Mouse (Mus musculus) liver, postnatal 0 days (tissue): ENCODE results near the gene Psmb7. TPM values are rescaled to one million over a fixed set of nuclear protein-coding genes. Genes with fewer than 3 reads are reported as not detected.

Experiments
- ATAC-seq: fragments of 200-750 bp; cut with Nextera tagmentation; 2 replicates; pipeline ENCODE4 v1.8.0; 2017; ENCODE audit warnings: mild to moderate bottlenecking, moderate library complexity
- DNase-seq: peaks from one replicate; pipeline ENCODE4 v3.0.0-alpha.2; 2016
- H3K27ac ChIP-seq: fragments of 300-500 bp; sonication (generic); 2 replicates; pipeline ENCODE4 v1.5.1; 2014; ENCODE audit warnings: antibody characterized with exemption, moderate library complexity, mild to moderate bottlenecking, low read depth
- H3K27me3 ChIP-seq: fragments of 300-500 bp; sonication (generic); 2 replicates; pipeline ENCODE4 v1.6.1; 2014; ENCODE audit warnings: low read length, control low read depth, mixed read lengths; ENCODE audit not compliant: insufficient read depth
- H3K36me3 ChIP-seq: fragments of 300-500 bp; sonication (generic); replicated peaks from 2 replicates; pipeline ENCODE4 v1.6.1; 2014; ENCODE audit warnings: mild to moderate bottlenecking, control low read depth, low read length, moderate library complexity, mixed read lengths; ENCODE audit not compliant: insufficient read depth
- H3K4me1 ChIP-seq: fragments of 300-500 bp; sonication (generic); 2 replicates; pipeline ENCODE4 v1.6.1; 2014; ENCODE audit warnings: antibody characterized with exemption, mild to moderate bottlenecking, control low read depth; ENCODE audit not compliant: insufficient read depth
- H3K4me2 ChIP-seq: fragments of 300-500 bp; sonication (generic); 2 replicates; pipeline ENCODE4 v1.6.1; 2014; ENCODE audit warnings: low read depth, mild to moderate bottlenecking, low read length, moderate library complexity, mixed read lengths
- H3K4me3 ChIP-seq: fragments of 300-500 bp; sonication (generic); 2 replicates; pipeline ENCODE4 v1.5.1; 2014; ENCODE audit warnings: low read depth, low read length
- H3K9ac ChIP-seq: fragments of 300-500 bp; sonication (generic); replicated peaks from 2 replicates; pipeline ENCODE4 v1.6.1; 2014; ENCODE audit warnings: mild to moderate bottlenecking, moderate library complexity
- H3K9me3 ChIP-seq: fragments of 300-500 bp; sonication (generic); 2 replicates; pipeline ENCODE4 v1.6.1; 2016; ENCODE audit warnings: mild to moderate bottlenecking, control low read depth, low read length, mixed read lengths
- CTCF ChIP-seq: sonication (generic); IDR thresholded peaks from 2 replicates; pipeline ENCODE4 v1.5.1; 2016; ENCODE audit warnings: antibody characterized with exemption, low read depth
- EP300 ChIP-seq: IDR thresholded peaks from 2 replicates; pipeline ENCODE4 v1.6.1; 2016; ENCODE audit warnings: antibody characterized with exemption, low read depth, mild to moderate bottlenecking
- WGBS: fragments of 180-500 bp; shearing (Covaris S2); extraction: QIAGEN DNeasy Blood & Tissue Kit; methylation state at CpG from one replicate; pipeline ENCODE4 v1.1.7; 2014; ENCODE audit not compliant: insufficient replicate concordance; 5-methylcytosine and 5-hydroxymethylcytosine counted together
- polyA plus RNA-seq: library from polyadenylated mRNA; unstranded; fragments of >200 nt; fragmentation: Nextera tagmentation; extraction: Ambion mirVana; gene quantifications from 2 replicates; pipeline ENCODE4 v1.2.1, GENCODE M21; 2015

The Psmb7 gene
- polyA plus RNA-seq, 1 experiment from 2014 or later = 120 TPM

DNA sequence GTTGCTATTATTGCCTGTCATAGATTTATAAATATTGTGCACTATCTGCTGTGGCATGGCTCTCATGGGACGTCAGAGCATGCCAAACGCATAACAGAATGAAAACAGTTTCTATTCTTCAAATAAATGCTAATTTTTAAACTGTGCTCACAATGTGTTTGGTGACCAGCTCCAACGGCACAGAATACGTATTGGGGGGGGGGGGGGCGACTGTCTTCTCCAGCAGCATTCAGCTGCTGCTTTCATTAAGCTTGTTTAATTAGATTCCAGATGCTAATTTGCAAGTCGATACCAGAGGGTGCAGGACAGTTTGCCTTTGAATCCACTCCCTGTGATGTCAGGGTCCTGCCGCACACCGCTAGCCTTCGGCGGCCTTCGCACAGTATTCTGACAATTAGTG, 34.6 kb downstream of the Psmb7 start:
- Histone ChIP-seq H3K4me1 (peaks cover 9% of the 10 kb centered on the region), H3K36me3 (peaks cover 15% of the 10 kb centered on the region), H3K9me3 (no peaks in the 10 kb centered on the region), H3K4me2 (no peak overlapping the region), H3K4me3 (no peak overlapping the region), H3K27ac (no peak overlapping the region), H3K9ac (no peak overlapping the region), H3K27me3 (no peaks in the 10 kb centered on the region)
- WGBS = 93% methylated on average over 11 of the region's 11 CpGs
- TF ChIP-seq CTCF (no peak), EP300 (no peak)
- DNase-seq = no peak
- ATAC-seq = no peak

DNA sequence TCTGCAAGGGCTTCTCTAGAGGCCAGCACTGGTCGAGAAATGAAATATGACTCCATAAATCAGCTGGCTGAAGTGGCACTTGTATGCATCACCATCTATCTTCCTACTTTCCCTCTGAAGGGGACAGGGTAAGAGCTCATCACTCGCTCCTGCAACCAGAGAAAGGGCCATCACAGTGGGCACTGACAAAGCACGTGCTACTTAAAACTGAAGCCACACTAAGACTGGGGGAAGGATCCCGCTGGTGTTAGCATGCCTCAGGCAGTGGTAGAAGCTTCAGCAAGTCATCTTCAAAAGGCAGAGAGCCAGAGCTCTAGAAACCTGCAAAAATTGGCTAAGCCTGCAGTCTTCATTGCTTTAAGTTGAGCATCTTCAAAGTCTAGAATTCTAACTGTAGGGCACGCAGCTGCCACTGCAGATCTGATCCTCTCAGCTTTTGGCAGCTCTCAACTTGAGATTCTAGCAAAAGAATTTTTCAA, 35.0 kb downstream of the Psmb7 start:
- no peak overlapping the region for H3K4me3 ChIP-seq
- no peaks in the 10 kb centered on the region for H3K27me3 ChIP-seq
- WGBS = 85% methylated on average over 5 of the region's 5 CpGs
- H3K9ac ChIP-seq = no peak overlapping the region
- DNase-seq (no peak), ATAC-seq (no peak)
- TF ChIP-seq CTCF = no peak
- no peak for TF ChIP-seq EP300
- no peaks in the 10 kb centered on the region for H3K9me3 ChIP-seq
- no peak overlapping the region for H3K27ac ChIP-seq
- H3K4me1 ChIP-seq = peaks cover 9% of the 10 kb centered on the region
- H3K4me2 ChIP-seq = no peak overlapping the region
- H3K36me3 ChIP-seq = peaks cover 15% of the 10 kb centered on the region

DNA sequence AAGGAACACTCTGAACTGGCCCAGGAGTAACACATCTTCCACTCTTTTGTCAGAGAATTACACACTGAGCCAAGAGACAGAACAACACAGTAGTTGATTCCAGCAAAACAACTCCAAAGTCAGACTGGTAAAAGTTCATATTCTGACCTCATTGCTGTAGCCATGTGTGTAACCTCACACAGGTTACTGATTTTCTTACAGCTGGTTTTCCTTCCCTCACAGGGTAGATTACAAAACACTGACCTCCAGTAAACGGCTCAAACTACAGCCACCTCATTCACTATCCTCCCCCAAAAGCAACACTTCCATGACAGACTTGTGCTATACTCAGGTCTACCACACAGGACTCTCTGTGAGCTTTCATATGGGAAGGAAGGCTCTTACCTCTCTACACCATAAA, 36.2 kb downstream of the Psmb7 start:
- H3K36me3 ChIP-seq = peaks cover 15% of the 10 kb centered on the region
- ATAC-seq = peak; percentile 95
- no peaks in the 10 kb centered on the region for H3K27me3 ChIP-seq
- no peak overlapping the region for H3K4me2 ChIP-seq
- no peaks in the 10 kb centered on the region for H3K9me3 ChIP-seq
- no peak for TF ChIP-seq EP300
- H3K27ac ChIP-seq = peak overlapping the region; percentile 86
- H3K4me1 ChIP-seq = peaks cover 9% of the 10 kb centered on the region
- H3K9ac ChIP-seq = no peak overlapping the region
- DNase-seq = no peak
- H3K4me3 ChIP-seq = no peak overlapping the region
- WGBS = 46% methylated on average over 1 of the region's 1 CpGs

GRCm38 (mm10) chr2:38600842-38601241, 43.0 kb downstream of the Psmb7 start:
- no peaks in the 10 kb centered on the region; the same call in 1 of the 2 replicates for H3K4me1 ChIP-seq
- peaks cover 4% of the 10 kb centered on the region; the same call in 1 of the 2 replicates for H3K36me3 ChIP-seq
- no peak overlapping the region for H3K27ac ChIP-seq
- TF ChIP-seq EP300 (no peak), CTCF (no peak)
- H3K27me3 ChIP-seq = no peaks in the 10 kb centered on the region
- no peak for ATAC-seq
- DNase-seq = no peak
- H3K9ac ChIP-seq = no peak overlapping the region
- H3K9me3 ChIP-seq = no peaks in the 10 kb centered on the region
- no peak overlapping the region for H3K4me2 ChIP-seq
- no peak overlapping the region for H3K4me3 ChIP-seq

- Histone ChIP-seq H3K4me2 (no peak overlapping the region), H3K4me1 (no peaks in the 10 kb centered on the region), H3K4me3 (no peak overlapping the region), H3K27ac (no peak overlapping the region), H3K36me3 (peaks cover 4% of the 10 kb centered on the region; the same call in 1 of the 2 replicates), H3K9ac (no peak overlapping the region), H3K27me3 (no peaks in the 10 kb centered on the region), H3K9me3 (no peaks in the 10 kb centered on the region)
- ATAC-seq = no peak
- WGBS = 89% methylated on average over 2 of the region's 2 CpGs
- TF ChIP-seq EP300 (no peak), CTCF (no peak)
- no peak for DNase-seq
Observed at GRCm38 (mm10) chr2:38598395-38598794, 45.5 kb downstream of the Psmb7 start.

DNA sequence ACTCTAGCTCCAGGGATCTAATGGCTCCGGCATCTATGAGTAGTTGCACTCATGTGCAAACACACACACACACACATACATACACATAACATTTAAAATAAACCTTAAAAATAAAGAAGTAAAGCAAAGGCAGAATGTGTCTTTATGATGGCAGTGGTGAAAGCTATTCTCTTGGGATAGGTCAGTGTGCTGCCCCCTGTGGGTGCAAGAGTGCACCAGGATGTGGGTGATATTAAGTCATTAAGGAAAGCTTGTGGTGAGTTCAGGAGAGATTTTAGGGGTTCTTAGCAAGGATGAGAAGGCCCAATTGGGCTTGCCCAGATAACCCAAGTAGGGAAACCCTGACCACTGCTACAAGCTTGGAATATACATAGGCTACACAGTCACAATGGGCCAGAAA, 46.0 kb downstream of the Psmb7 start:
- 97% methylated on average over 1 of the region's 1 CpGs for WGBS

GRCm38 (mm10) chr2:38594874-38595273, 49.0 kb downstream of the Psmb7 start:
- WGBS = 82% methylated on average over 7 of the region's 7 CpGs
- no peaks in the 10 kb centered on the region for H3K9me3 ChIP-seq
- DNase-seq = no peak
- no peak overlapping the region for H3K4me2 ChIP-seq
- no peaks in the 10 kb centered on the region for H3K27me3 ChIP-seq
- H3K4me1 ChIP-seq = no peaks in the 10 kb centered on the region; the same call in 1 of the 2 replicates
- no peak overlapping the region for H3K9ac ChIP-seq
- ATAC-seq = no peak
- no peak overlapping the region for H3K27ac ChIP-seq
- TF ChIP-seq EP300 (no peak), CTCF (no peak)
- H3K36me3 ChIP-seq = peaks cover 12% of the 10 kb centered on the region
- no peak overlapping the region for H3K4me3 ChIP-seq

More for the DNA sequence above, 46.0 kb downstream of the Psmb7 start:
- no peak overlapping the region for H3K4me2 ChIP-seq
- no peak overlapping the region for H3K9ac ChIP-seq
- no peaks in the 10 kb centered on the region for H3K27me3 ChIP-seq
- peaks cover 4% of the 10 kb centered on the region; the same call in 1 of the 2 replicates for H3K36me3 ChIP-seq
- H3K9me3 ChIP-seq = no peaks in the 10 kb centered on the region
- no peak overlapping the region for H3K27ac ChIP-seq
- H3K4me1 ChIP-seq = no peaks in the 10 kb centered on the region
- ATAC-seq (no peak), DNase-seq (no peak)
- no peak overlapping the region for H3K4me3 ChIP-seq
- peak; percentile 54 for TF ChIP-seq CTCF
- no peak for TF ChIP-seq EP300
